Mouse (Mus musculus) layer of hippocampus, adult 9-10 months (tissue): ENCODE measurements at regions not wholly inside any gene's neighbourhood (a gene's known extent, or its start where the extent isn't known, plus 50 kb on each side); places are given as distances from the start of the nearest gene placed in this dataset.
"Not testable (repeated sequence)": the region's sequence is repeated elsewhere in the genome, so short reads cannot be mapped to it uniquely, and the experiment has no call there.

Source experiments
- DNase-seq: peaks from one replicate; pipeline ENCODE4 v3.0.0; 2022; ENCODE audit warnings: low spot score

DNA sequence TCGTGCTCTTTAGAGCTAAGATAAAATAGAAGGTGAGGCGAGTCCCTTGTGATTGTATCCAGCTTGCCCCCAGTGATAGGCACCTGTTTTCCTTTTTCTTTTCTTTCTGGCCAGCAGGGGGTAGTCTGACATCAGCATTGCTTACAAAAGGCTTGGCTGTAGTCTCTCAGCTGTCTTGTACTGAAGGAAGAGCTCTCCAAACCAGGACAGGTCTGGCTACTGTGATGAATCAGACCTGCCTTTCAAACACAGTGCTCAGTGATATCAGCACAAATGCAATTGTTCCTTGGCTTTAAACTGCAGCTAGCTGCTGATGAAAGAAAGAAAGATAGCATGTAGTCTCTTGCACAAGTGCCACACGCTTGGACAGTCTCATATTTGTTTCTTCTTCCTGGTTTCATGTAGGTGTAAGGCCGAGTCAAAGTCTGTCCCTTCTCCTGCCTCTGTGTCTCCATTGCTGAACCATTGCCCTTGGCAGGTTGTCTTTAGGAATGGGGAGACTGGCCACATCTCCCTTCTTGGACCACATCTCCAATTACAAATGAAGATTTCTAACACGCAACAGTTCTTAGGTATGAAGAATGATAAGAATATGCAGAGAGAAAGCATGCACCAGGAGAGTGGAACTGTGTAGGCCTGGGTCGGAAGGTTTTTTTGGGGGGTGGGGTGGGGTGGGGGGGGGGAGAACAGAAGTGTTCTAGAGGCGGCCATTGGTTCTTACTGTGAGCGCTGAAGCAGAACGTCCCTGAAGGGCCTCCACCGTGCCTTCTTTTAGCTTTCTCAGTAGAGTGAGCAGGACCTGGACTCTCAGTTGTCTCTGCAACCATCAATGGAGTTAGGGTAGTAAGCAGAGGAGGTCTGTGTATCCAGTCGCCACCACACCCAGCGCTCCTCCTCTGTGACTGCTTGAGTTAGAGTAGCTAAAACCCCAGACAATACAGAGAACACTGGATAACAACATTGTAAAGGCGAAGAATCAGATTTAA, 200.9 kb downstream of the Faxc start:
- DNase-seq: peak; percentile 51

DNA sequence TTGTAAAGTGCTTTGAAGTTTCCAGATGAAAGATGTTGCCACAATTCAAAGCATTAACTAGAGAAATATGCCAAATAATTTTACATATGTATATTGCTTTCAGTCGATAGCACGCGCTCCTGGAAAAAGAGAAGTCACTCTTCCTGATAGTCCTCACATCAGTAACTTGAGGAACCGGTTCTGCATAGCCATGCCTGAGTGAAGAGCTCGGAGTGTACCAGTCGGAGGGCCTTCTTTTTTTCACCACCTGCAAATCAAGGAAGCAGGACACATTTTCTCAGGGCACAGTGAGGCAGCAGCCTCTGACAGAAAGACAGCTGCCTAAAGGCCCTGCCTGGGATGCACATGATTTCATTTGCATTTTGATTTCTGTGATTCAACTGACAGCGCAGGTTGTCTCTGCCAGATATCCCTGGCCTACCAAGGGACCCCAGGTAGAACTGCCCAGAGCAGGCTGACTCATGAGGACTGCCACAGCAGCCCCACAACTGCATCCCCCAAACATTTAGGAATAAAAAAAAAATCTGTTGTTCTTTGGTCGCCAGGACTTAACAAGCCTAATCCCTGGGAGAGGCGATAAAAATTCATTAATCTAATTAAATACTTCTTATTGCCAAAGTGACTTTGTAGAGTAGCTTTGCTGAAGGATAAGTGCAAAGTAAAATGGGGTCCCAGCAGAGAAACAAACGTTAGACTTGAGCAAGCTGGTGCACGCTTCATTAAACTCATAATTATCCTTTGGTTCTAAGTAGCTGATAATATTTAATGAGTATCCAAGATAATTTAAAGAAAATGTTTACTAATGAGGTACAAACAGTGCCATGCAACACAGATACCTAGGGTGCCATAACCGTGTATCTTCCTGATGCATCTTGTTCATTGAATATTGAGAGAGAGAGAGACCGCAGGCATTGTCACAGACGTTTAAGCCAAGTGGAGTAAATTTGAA, 202.7 kb downstream of the Faxc start:
- DNase-seq: no peak

DNA sequence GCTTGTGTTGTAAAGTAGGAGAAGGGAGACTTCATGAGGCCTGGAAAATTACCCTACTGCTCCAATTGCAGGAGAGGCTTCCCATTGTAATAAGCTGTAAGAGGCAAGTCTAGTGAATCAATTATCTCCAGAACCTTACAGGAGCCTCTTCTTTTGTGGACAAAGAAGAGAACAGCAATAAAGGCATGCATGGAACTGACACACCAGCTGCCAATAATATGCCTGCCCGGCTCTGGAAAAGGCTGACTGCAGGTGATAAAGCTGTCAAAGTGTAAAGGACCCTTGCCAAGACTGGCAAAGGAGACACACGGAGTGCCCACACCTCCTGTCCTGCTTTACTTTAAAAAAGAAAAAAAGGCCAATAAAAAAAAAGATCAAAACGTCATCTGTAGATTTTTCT, 209.0 kb downstream of the Faxc start:
- no peak for DNase-seq

DNA sequence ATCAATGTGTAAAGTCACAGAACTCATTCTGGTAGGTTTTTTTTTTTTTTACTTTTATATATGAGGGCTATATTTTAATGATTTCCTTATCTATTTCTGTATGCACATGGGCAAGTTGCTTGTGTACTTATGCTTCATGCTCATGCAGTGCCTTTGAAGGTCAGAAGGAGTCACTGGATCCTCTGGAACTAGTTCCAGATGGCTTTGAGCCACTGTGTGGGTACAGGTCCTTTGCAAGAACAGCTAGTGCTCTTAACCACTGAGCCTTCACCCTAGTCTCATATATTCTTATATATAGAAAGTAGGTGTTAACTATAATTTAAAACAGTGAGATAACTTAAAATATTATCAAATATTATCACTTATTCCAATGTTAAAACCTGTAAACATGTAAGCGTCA, 212.4 kb downstream of the Faxc start:
- no peak for DNase-seq

DNA sequence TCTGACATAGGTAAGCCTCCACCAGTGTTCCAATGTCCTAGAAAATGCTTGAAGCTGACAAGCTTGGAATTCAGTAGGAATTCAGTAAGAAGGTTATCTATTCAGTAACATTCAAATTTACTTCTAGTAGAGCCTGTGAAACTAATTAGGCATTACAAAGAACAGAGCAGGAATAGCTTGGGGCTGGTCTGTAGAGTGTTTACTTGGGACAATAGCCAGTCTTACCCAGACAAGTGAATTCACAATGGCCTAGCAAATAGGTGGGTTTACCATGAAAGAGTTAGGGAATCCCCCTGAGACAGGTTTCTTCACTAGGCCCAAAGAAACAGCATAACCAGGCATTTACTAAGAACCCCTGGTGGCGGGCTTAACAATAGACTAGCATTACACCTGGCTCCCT, 212.5 kb upstream of the Fbxl4 start:
- DNase-seq: not testable (repeated sequence)

DNA sequence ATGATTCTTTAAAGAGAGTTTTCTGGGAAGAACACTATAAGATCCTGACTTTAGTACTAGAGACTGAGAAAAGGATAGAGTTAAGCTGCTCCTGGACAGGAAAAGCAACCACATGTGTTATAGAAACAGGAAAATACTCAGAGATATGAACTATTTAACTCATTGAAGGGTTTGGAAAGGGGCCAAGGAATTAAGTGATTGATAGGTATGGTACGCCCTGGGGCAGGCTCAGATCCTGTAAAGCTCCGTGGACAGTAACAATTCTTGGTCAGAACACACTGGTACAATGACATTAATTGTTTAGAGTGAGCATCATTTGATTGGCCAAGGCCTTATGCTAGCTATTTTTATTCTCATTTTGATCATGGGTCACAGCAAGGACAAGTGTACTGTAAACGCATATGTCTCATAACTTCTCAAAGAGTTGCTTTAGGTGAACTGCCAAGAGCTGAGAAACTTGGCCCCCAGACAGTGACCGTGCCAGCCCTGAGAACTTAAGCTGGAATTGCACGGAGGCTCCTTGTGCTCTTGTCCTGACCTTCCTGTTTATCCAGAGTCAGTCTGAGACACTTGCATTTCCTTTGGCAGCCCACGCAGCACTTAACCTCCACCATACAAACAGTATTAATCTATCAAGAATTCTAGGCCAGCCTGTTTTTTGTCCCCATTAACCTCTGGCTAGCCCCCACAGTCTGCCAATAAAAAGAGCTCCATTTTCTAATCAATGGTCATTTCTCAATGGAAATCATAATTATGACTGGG, 210.5 kb upstream of the Fbxl4 start:
- no peak for DNase-seq

DNA sequence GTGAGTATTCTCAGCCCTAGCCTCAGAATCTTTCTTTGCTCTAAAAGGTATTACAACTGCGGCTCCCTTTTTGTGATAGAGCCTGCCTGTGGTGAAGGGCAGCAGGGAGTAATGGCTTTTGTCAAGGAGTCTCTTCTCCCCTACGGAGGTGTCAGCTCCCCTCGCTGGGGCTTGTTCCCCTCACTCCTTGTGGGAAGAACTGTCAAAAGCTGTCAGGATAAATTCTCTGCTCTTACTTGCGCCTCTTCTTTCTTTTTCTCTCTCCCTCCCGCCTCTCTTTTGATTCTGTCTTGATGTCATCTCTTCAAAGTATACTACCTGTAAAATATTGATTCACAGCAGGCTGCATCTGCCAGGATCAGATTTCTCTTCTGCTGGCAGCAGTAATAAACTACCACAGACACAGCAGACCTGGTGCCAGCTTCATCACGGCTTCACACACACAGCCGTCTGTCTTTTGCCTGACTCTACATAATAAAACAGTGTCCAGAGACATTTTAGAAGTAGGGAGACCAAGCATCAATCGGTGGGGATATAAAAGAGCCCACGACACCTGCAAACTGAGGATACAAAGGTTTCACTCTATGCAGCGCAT, 205.3 kb upstream of the Fbxl4 start:
- no peak for DNase-seq

DNA sequence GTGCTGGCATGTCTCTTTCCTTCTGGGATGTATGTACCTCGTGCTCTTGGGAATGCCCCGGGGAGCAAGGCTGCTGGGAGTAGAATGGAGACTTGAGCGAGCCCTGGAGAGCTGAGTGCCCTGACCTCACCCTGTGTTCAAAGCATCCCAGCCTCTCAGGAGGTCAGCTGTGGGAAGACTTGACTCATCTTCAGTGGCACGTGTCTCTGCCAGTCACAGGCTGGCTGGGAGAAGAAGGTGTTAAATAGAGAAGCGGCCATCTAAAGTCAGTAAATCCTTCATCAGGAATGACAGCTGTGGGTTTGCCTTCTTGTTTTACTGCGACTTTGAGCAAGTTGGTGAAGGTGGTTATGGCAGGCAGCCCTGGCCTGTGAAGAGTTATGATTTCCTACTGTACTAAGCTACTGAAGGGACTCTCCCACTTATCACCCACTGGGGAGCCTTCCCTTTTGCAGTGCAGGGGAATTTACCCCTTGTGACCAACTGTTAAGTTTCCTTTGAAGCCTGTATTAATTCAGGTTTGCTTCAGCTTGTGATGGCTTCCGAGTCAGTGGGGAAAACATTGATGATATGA, 204.3 kb upstream of the Fbxl4 start:
- no peak for DNase-seq

DNA sequence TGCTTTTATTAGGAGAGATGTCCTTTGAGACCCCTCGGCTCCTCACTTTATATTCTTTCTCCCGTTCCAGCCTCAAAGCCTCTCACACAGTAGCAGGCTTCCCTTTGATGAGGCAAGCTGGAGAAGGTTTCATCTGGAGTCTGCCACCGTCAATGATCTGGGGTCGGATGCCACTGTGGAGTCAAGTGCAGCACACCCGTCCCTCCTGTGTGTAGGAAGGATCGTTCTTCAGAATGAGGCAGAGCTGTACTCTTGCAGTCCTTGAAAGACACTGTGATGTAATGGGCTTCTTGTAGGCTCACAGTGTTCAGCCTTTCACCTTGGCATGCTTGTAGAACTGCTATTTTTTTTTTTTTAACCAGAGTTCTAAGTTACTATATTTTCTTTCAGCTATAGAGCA, 203.7 kb upstream of the Fbxl4 start:
- no peak for DNase-seq

DNA sequence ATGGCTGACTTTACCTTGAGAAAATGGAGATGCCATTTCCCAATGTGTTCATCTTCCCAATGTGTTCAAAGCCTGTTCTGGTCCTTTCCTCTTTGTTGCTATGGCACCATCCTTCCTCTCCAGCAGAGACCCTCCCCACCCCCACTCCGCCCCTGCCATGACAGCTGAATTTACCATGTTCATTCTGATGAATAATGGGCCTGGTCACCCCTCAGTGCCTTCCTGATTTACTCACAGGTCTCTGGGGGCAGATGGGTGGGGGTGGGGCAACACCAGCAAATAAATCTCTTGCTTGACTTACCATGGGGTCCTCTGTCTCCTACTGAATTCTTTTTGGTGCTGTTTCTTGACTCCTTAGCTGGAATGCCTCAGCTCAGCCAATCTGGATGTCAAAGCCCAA, 170.9 kb upstream of the Fbxl4 start:
- DNase-seq: no peak

DNA sequence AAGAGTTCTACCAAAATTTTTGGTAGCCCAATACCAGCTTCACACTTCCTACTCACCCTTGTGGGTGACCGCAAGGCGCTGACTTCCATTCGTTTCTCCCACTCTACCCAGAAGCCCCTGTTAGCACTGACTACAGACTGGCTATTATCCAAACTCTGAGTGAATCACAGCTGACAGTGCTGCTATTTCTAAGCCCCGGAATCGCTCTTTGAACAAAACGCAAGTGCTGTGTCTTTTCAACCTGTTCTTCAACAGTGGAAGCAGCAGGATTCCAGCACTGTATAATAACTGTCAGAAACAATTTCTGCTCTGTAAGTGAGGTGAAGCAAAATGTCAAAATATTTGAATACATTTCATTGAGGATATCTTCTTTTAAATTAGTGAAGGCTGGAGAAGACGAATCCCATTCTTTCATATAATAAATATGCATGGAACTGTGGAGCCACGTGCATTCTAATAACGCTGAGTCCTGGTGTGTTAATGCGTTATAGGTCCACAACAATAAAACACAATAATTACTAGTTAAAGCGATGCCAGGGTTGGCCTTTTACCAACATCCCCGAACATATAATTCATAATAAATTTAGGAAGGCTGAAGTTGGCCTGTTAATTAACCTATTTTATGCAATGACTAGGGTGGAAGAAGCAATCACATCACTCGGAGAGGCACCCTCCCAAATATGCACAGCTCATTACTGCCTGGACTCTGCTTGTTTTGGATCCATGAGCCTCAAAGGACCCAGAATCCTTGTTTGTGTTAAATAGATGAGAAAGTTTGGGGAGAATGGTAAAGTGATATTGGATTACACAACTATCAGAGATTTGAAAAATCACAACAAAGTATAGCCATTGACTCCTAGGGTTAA, 169.0 kb upstream of the Fbxl4 start:
- peak; percentile 8 for DNase-seq

DNA sequence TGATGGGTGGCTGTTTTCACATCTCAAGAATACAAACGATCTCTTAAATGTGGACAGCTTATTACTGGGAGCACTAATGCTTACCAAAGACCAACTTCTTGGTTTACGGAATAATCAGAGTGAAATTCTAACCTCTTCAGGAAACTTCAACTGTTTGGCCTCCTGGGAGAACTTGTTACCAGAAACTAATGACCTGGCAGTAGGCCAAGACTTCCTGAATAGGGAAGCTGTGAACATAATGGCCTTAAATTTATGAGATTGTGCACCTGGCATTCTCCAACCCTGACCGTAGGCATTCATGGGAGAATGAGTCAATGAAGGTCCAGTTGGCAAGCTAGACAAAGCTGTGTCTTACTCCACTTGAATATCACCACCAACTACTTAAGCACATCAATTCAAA, 160.8 kb upstream of the Fbxl4 start:
- DNase-seq: no peak

DNA sequence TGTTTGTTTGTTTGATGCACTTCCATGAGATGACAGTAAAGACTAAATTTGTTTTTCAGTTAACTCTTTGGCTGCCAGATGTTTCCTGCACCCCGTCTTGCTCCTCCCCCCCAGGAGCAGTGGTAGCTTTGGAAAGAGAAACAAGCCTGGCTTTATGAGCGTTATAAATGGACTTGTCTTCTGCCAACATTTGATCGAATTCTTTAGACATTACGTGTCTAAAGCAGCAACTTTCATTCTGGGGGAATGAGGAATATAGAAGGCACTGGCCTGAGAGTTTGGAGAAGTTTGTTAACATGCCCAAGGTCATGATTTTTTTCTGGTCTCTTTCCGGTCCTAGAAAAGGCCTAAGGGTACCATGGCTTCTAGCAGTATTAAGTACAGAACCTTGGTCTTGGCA, 148.8 kb upstream of the Fbxl4 start:
- no peak for DNase-seq

DNA sequence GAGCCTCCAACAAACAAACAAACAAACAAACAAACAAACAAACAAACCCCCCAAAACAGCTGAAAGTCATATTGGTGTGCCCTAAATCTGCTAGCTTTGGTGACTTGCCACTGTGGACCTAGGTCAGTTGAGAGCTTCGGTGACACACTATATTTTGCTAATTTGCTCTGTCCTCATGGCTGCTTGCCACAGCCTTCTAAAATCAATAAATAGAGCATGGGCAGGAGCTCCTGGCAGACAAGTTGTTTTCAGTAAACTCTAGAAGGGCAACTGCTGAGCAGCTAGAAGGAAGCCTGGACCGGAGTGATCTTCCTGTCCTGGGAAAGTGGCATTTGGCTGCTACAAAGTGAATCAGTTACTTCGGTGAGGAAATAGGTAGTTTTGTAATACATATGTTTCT, 119.7 kb upstream of the Fbxl4 start:
- DNase-seq: no peak

DNA sequence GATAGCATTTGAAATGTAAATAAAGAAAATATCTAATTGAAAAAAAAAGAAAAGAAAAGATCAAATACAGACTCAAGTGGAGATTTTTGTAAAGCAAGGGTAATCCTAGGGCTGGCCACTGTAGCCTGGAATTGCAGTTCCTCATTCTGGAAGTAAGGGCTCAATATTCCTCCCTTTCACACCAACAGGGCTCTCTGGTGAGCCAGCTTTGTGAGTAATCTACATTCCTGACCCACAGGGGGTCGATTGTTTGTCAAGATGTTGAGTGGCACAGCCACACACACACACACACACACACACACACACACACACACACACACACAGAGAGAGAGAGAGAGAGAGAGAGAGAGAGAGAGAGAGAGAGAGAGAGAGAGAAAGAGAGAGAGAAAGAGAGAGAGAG, 107.1 kb upstream of the Fbxl4 start:
- DNase-seq: not testable (repeated sequence)

DNA sequence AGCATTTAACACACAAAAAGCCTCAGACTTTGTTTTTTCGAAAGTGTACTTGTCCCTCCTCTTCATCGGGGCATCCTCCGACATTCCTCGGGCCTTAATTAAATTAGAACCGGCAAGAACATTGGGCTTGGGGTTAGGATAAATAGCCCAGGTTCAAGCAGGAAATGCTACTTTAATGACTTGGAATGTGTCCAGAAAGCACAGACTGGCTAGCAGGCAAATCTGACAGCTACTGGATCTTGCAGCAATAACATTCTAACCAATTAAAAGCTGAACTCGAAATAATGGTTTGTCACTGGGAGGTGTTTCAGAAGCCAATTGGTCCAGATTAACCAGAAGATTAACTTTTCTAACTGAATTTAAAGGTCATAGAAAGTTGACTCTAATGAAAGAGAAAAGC, 93.4 kb upstream of the Fbxl4 start:
- DNase-seq: no peak

DNA sequence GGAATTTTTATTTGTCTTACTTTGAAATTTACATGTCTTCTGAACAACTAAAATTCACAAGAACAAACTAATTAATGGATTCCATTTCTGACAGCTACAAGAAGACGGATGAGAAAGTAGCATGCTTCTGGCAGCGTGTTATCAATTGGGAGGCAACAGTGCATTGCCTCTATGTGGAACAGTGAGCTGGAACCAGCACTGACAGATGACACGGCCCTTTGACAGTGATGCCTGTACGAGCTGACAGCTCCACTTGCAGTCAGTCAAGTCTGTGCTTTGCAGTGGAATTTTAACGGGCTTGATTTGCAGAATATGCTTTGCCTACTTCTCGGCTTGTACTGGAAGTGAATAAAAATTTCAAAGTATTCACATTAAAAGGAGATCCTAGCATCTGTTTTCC, 88.3 kb upstream of the Fbxl4 start:
- no peak for DNase-seq

DNA sequence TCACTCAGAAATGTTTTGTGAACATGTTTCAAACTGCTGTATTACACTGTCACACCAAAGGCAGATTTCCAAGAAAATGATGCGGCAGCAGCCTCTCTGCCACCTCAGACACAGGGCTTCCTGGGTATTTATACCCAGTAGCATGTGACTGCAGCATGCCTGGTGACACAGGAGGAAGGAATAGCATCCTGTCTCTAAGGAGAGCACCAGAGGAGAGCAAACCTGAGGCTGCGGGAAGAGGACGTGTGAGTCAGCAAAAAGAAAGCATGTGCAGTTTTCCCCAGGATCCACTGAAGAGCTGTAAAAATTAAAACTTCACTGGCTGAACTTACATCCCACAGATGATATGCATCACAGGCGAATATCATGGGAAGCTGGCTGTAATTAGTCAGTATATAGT, 83.2 kb upstream of the Fbxl4 start:
- DNase-seq: no peak

DNA sequence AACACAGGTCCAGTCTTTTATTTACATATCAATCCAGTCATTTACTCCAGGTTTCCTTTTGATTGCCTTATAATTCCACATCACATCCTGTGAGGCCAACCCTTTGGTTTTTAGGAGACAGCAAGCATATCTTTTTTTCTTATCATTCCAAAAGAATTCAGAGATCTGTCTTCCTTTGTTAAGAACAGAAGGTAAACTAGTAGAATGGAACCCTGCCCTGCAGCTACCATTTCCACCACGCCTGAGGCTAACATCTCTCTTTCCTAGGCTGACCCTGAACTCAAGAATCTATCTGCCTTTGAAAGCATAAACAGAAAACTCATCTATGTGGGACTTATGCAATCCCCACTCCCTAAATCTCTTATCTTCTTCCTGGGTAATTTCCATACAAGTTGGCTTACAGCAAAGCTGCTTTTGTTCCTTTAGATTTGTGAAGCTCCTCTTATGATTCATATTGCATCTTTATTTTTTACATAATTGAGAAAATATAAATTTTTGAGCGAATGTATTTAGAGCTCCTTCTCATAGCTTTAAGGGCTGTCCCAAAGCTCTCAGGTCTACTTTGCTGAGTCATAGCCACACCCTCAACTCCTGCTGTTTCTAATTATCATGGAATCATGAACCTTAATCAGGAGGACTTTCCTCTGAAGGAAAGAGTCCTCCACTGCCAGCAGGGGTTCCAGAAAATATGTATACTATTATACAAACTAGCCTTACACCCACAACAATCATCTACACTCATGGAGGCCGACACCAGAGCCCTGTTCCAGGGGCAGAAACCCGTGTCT, 74.6 kb upstream of the Fbxl4 start:
- no peak for DNase-seq

DNA sequence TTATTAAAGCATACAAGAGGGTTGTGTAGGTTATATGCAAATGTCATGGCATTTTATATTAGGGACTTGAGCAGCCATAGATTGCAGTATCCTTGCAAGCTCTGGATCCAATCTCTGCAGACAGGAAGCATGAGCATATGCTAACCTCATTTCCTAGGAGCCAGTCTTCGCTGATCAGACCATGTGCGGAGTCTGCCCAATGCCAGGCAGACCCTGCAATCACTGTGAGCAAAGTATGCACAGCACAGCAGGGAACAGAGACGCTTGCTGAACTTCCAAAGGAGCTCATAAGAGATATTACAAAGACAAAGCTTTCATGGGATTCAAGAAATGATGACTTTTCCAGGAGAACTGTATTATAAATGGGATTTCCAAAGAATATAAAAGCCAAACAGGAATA, 65.2 kb upstream of the Fbxl4 start:
- no peak for DNase-seq
